Mouse (Mus musculus): ENCODE data around the gene Znrf4. TPM values are rescaled to one million over a fixed set of nuclear protein-coding genes. Genes with fewer than 3 reads are reported as not detected.
A peak's percentile ranks its signal among the peaks of the same experiment; 100 is the strongest.

The Znrf4 gene
- polyA plus RNA-seq, 1 experiment from 2014 or later, result not detected

DNA sequence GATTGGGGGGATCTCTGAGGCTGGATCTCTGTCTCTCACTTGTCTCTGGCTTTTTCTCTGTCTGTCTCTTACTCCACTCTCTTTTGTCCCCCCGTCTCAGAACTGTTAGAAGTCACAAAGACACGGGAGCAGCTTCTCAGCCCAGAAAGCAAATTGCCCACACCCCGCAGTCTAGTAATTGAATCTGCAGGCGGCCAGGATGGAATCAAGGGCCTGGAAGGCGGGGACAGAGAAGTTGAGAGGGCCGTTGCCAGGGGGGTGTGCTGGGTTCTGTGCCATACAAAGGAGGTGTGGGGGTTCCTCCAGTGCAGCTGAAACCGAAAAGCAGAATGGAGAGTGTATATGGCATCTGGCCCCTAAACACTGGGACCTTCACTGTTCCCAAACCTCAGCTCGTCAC lies 30.5 kb upstream of the Znrf4 start:
- H3K27ac ChIP-seq (ENCODE audit: low read depth, low read length), result no peak overlapping the region
- DNase-seq (ENCODE audit: low spot score) (no peak), ATAC-seq (ENCODE audit: insufficient read depth, low FRiP score, low TSS enrichment) (no peak)
- no peaks in the 10 kb centered on the region for H3K27me3 ChIP-seq (ENCODE audit: control insufficient read depth, insufficient read depth, low read length)
- H3K4me2 ChIP-seq (ENCODE audit: low read depth), result no peak overlapping the region
- no peak overlapping the region for H3K4me3 ChIP-seq (ENCODE audit: low read depth, low read length)
- no peaks in the 10 kb centered on the region for H3K36me3 ChIP-seq (ENCODE audit: control insufficient read depth, insufficient read depth, low read length)
- H3K9ac ChIP-seq (ENCODE audit: low read length), result no peak overlapping the region
- WGBS, result 29% methylated on average over 8 of the region's 8 CpGs
- H3K9me3 ChIP-seq (ENCODE audit: control insufficient read depth, low read length), result no peaks in the 10 kb centered on the region
- H3K4me1 ChIP-seq (ENCODE audit: control insufficient read depth, insufficient read depth, low read length), result no peaks in the 10 kb centered on the region; the same call in 1 of the 2 replicates

DNA sequence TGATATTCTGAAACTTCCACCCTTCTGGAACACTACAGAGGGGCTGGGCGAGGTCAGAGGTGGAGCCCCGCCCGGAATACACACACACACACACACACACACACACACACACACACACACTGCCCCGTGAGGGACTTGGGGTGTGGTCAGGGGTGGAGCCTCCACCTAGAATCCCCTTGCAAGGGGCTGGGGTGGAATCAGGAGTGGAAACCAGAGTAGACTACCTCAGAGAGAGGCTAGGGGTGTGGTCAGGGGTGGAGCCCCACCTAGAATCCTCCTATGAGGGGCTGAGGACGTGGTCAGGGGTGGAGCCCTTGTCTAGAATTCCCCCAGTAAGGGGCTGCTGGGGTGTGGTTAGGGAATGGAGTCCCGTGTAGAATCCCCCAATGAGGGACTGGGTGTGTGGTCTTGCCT lies 28.3 kb upstream of the Znrf4 start:
- Histone ChIP-seq H3K4me3 (ENCODE audit: low read depth, low read length) (no peak overlapping the region), H3K27ac (ENCODE audit: low read depth, low read length) (no peak overlapping the region), H3K4me2 (ENCODE audit: low read depth) (no peak overlapping the region), H3K36me3 (ENCODE audit: control insufficient read depth, insufficient read depth, low read length) (no peaks in the 10 kb centered on the region), H3K9me3 (ENCODE audit: control insufficient read depth, low read length) (no peaks in the 10 kb centered on the region), H3K27me3 (ENCODE audit: control insufficient read depth, insufficient read depth, low read length) (no peaks in the 10 kb centered on the region), H3K9ac (ENCODE audit: low read length) (no peak overlapping the region), H3K4me1 (ENCODE audit: control insufficient read depth, insufficient read depth, low read length) (no peaks in the 10 kb centered on the region; the same call in 1 of the 2 replicates)
- DNase-seq (ENCODE audit: low spot score), result no peak
- 39% methylated on average over 6 of the region's 6 CpGs for WGBS
- no peak; the same call in 1 of the 2 replicates for ATAC-seq (ENCODE audit: insufficient read depth, low FRiP score, low TSS enrichment)

DNA sequence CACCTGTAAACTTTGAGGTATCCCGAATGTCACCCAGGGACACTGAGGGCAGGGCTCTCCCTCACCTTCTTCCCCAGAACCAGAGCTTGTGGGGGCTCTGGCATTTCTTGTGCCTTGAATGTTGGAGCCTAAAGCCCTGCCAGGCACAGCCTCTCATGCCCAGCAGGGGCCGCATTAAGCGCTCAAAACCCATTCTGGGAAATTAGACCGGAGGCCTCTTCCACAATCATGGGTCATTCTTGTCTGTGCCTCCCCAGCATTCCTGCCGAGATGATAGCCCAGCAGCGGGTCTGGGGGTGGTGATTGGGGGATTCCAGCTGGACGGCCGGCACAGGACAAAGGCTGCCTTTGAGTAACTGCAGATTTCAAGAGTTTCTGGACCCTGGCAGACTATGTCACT lies 25.7 kb upstream of the Znrf4 start:
- Histone ChIP-seq H3K4me2 (ENCODE audit: low read depth) (no peak overlapping the region), H3K9me3 (ENCODE audit: control insufficient read depth, low read length) (no peaks in the 10 kb centered on the region), H3K36me3 (ENCODE audit: control insufficient read depth, insufficient read depth, low read length) (no peaks in the 10 kb centered on the region), H3K9ac (ENCODE audit: low read length) (no peak overlapping the region), H3K4me1 (ENCODE audit: control insufficient read depth, insufficient read depth, low read length) (no peaks in the 10 kb centered on the region; the same call in 1 of the 2 replicates), H3K27ac (ENCODE audit: low read depth, low read length) (no peak overlapping the region), H3K4me3 (ENCODE audit: low read depth, low read length) (no peak overlapping the region), H3K27me3 (ENCODE audit: control insufficient read depth, insufficient read depth, low read length) (no peaks in the 10 kb centered on the region)
- DNase-seq (ENCODE audit: low spot score) (no peak), ATAC-seq (ENCODE audit: insufficient read depth, low FRiP score, low TSS enrichment) (0 out of 2 replicates have a peak, but pooled peaks have one; percentile 24)
- WGBS, result 18% methylated on average over 8 of the region's 8 CpGs

DNA sequence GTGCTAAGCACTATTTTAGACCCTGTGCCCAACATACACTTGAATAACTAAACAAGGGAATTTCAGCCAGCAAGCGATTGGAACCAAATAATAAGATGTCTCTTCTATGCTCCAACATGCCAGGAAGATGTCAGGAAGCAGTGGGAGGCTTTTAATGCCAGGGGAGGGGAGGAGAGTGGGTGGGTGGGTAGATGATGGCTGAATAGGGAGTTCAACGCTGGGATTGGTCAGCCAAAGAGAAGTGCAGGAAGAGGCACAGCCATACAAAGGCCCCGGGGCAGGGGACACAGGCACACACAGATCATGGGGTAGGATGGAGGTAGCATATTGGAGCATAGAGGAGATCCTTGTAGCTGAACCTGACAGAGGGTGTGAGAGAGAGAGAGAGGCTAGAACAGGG lies 24.6 kb upstream of the Znrf4 start:
- H3K36me3 ChIP-seq (ENCODE audit: control insufficient read depth, insufficient read depth, low read length), result no peaks in the 10 kb centered on the region
- H3K27me3 ChIP-seq (ENCODE audit: control insufficient read depth, insufficient read depth, low read length), result no peaks in the 10 kb centered on the region
- H3K9me3 ChIP-seq (ENCODE audit: control insufficient read depth, low read length), result no peaks in the 10 kb centered on the region
- ATAC-seq (ENCODE audit: insufficient read depth, low FRiP score, low TSS enrichment) (no peak), DNase-seq (ENCODE audit: low spot score) (no peak)
- no peak overlapping the region for H3K4me3 ChIP-seq (ENCODE audit: low read depth, low read length)
- no peak overlapping the region for H3K9ac ChIP-seq (ENCODE audit: low read length)
- no peak overlapping the region for H3K4me2 ChIP-seq (ENCODE audit: low read depth)
- 64% methylated on average over 3 of the region's 3 CpGs for WGBS
- H3K4me1 ChIP-seq (ENCODE audit: control insufficient read depth, insufficient read depth, low read length), result no peaks in the 10 kb centered on the region; the same call in 1 of the 2 replicates
- H3K27ac ChIP-seq (ENCODE audit: low read depth, low read length), result no peak overlapping the region

DNA sequence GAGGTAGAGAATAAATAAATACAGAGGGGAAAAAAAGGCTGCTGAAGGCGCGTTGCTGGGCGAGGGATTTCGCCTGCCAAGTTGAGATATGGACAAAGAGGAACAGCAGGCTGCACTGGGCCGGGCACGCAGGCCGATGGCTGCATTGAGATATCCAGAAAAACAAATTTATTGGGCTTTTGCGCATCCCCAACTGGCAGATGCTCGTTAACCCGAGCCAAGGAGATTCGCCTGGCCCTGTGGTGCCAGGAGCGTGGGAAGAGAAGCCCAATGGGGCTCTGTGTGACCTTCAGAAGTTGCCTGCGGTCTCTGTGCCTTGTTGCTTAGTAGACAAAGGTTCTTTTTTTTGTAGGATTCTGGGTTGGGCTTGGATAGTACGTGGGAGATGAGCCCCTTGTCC lies 24.0 kb upstream of the Znrf4 start:
- Histone ChIP-seq H3K4me1 (ENCODE audit: control insufficient read depth, insufficient read depth, low read length) (no peaks in the 10 kb centered on the region; the same call in 1 of the 2 replicates), H3K36me3 (ENCODE audit: control insufficient read depth, insufficient read depth, low read length) (no peaks in the 10 kb centered on the region), H3K9ac (ENCODE audit: low read length) (no peak overlapping the region), H3K9me3 (ENCODE audit: control insufficient read depth, low read length) (no peaks in the 10 kb centered on the region), H3K27ac (ENCODE audit: low read depth, low read length) (no peak overlapping the region), H3K27me3 (ENCODE audit: control insufficient read depth, insufficient read depth, low read length) (no peaks in the 10 kb centered on the region), H3K4me3 (ENCODE audit: low read depth, low read length) (no peak overlapping the region), H3K4me2 (ENCODE audit: low read depth) (no peak overlapping the region)
- no peak for ATAC-seq (ENCODE audit: insufficient read depth, low FRiP score, low TSS enrichment)
- 75% methylated on average over 14 of the region's 14 CpGs for WGBS
- peak; percentile 9 for DNase-seq (ENCODE audit: low spot score)

DNA sequence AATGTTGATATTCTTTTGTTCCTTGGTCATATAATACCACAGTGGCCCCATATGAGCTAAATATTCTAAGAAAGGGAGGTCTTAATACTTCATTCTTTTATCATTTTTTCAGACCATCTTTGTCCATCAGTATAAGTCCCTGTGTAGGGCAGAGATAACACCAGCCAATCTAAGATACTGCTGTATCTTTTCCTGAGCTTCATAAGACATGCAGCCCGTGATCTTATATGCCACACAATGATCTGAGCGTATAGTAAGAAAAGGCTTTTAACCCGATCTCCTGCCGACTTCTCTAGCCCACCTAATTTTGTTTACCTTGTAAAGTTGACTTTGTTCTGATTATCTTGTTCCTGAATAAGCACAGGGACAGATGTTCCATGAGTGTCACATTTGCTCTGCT lies 12.7 kb upstream of the Znrf4 start:
- H3K9me3 ChIP-seq (ENCODE audit: control insufficient read depth, low read length), result no peaks in the 10 kb centered on the region
- H3K4me1 ChIP-seq (ENCODE audit: control insufficient read depth, insufficient read depth, low read length), result no peaks in the 10 kb centered on the region
- WGBS, result 80% methylated on average over 4 of the region's 4 CpGs
- no peak overlapping the region for H3K9ac ChIP-seq (ENCODE audit: low read length)
- no peaks in the 10 kb centered on the region for H3K36me3 ChIP-seq (ENCODE audit: control insufficient read depth, insufficient read depth, low read length)
- no peak overlapping the region for H3K4me3 ChIP-seq (ENCODE audit: low read depth, low read length)
- H3K27ac ChIP-seq (ENCODE audit: low read depth, low read length), result no peak overlapping the region
- ATAC-seq (ENCODE audit: insufficient read depth, low FRiP score, low TSS enrichment), result no peak
- H3K4me2 ChIP-seq (ENCODE audit: low read depth), result no peak overlapping the region
- no peaks in the 10 kb centered on the region for H3K27me3 ChIP-seq (ENCODE audit: control insufficient read depth, insufficient read depth, low read length)
- no peak for DNase-seq (ENCODE audit: low spot score)

DNA sequence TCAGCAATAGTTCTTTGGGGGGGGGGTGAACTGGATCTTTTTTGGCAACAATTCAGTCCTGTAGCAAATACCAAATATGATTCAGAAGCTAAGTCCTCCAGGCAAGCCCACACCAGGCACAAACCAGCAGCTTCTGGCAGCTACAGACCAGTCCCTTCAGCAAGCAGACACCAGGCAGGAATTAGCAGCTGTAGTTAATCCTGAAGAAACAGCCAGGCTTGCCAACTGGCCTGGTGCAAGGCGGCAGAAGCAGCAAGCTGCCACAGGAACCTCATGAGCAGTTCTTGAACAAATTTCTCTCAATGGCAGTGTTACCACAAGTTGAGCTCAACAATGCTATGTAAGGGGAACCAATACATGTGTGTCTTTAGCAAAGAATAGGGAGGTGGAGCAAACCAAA lies 10.5 kb upstream of the Znrf4 start:
- H3K4me1 ChIP-seq (ENCODE audit: control insufficient read depth, insufficient read depth, low read length), result no peaks in the 10 kb centered on the region
- WGBS, result 71% methylated on average over 1 of the region's 1 CpGs
- H3K9me3 ChIP-seq (ENCODE audit: control insufficient read depth, low read length), result no peaks in the 10 kb centered on the region
- no peaks in the 10 kb centered on the region for H3K36me3 ChIP-seq (ENCODE audit: control insufficient read depth, insufficient read depth, low read length)
- no peak overlapping the region for H3K4me3 ChIP-seq (ENCODE audit: low read depth, low read length)
- no peak for DNase-seq (ENCODE audit: low spot score)
- ATAC-seq (ENCODE audit: insufficient read depth, low FRiP score, low TSS enrichment), result no peak
- H3K27me3 ChIP-seq (ENCODE audit: control insufficient read depth, insufficient read depth, low read length), result no peaks in the 10 kb centered on the region
- no peak overlapping the region for H3K4me2 ChIP-seq (ENCODE audit: low read depth)
- H3K9ac ChIP-seq (ENCODE audit: low read length), result no peak overlapping the region
- no peak overlapping the region for H3K27ac ChIP-seq (ENCODE audit: low read depth, low read length)

DNA sequence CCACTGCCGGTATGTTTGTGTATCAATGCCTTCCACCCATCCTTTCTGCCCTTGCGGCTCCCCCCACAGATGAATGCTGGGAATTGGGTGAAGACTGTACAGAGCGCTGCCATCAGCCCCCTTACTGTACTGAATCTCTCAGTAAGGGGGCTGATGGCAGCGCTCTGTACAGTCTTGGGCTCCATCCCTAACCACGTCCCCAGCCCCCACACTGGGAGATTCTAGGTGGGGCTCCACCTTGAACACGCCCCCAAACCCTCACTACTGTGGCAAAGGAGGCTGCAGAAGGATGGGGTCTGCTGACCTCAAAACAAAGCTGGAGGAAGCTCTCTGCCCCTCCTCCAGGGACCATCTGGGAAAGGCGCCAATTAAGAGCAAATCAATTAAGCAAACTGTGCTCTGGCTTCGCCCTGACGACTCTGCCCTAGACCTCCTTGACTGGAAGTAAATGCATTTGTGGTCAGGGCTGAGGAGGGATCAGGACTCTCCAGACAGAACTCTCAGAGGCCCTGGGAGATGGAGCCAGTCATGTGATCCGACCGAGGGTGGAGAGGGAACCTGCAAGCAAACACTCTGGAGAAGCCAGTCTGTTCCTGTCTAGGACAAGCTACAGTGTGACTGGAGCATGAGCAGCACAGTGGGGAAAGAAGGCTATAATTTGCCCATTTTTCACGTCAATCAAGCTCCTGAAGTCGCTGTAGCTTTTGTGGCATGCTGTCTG lies 3.6 kb upstream of the Znrf4 start:
- no peak overlapping the region for H3K4me2 ChIP-seq (ENCODE audit: low read depth)
- peaks cover 8% of the 10 kb centered on the region; the same call in 1 of the 2 replicates for H3K4me1 ChIP-seq (ENCODE audit: control insufficient read depth, insufficient read depth, low read length)
- ATAC-seq (ENCODE audit: insufficient read depth, low FRiP score, low TSS enrichment) (peak; percentile 59), DNase-seq (ENCODE audit: low spot score) (peak; percentile 36)
- peaks cover 26% of the 10 kb centered on the region for H3K27me3 ChIP-seq (ENCODE audit: control insufficient read depth, insufficient read depth, low read length)
- H3K9ac ChIP-seq (ENCODE audit: low read length), result peak overlapping the region; percentile 15
- no peaks in the 10 kb centered on the region for H3K9me3 ChIP-seq (ENCODE audit: control insufficient read depth, low read length)
- 15% methylated on average over 13 of the region's 13 CpGs for WGBS
- 0 out of 2 replicates have a peak overlapping the region, but pooled peaks have one; percentile 46 for H3K27ac ChIP-seq (ENCODE audit: low read depth, low read length)
- H3K36me3 ChIP-seq (ENCODE audit: control insufficient read depth, insufficient read depth, low read length), result no peaks in the 10 kb centered on the region
- H3K4me3 ChIP-seq (ENCODE audit: low read depth, low read length), result no peak overlapping the region

DNA sequence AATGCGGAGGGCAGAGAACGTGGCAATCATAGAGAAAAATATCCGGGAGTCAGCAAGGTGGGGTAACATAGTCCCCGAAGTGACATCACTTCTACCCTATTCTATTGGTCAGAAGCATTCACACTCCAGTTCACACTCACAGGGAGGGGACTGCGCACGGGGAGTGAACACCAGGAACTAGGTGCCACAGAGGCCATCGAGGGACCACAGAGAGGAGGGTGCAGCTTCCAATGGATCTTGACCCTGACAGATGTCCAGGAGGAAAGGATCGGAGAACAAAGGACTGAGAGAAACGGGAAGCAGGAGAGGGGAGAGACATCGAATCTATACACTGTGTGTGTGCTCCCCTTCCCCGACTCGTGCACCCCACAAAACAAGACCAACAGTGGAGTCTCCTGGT lies 2.7 kb upstream of the Znrf4 start:
- H3K27me3 ChIP-seq (ENCODE audit: control insufficient read depth, insufficient read depth, low read length), result peaks cover 35% of the 10 kb centered on the region
- H3K4me1 ChIP-seq (ENCODE audit: control insufficient read depth, insufficient read depth, low read length), result peaks cover 13% of the 10 kb centered on the region; the same call in 1 of the 2 replicates
- DNase-seq (ENCODE audit: low spot score), result no peak
- no peaks in the 10 kb centered on the region for H3K36me3 ChIP-seq (ENCODE audit: control insufficient read depth, insufficient read depth, low read length)
- no peak for ATAC-seq (ENCODE audit: insufficient read depth, low FRiP score, low TSS enrichment)
- H3K4me3 ChIP-seq (ENCODE audit: low read depth, low read length), result no peak overlapping the region
- 52% methylated on average over 12 of the region's 12 CpGs for WGBS
- no peaks in the 10 kb centered on the region for H3K9me3 ChIP-seq (ENCODE audit: control insufficient read depth, low read length)
- no peak overlapping the region for H3K27ac ChIP-seq (ENCODE audit: low read depth, low read length)
- no peak overlapping the region for H3K9ac ChIP-seq (ENCODE audit: low read length)
- H3K4me2 ChIP-seq (ENCODE audit: low read depth), result no peak overlapping the region

Data from neural tube, embryonic 11.5 days (tissue).